Mouse (Mus musculus): ENCODE measurements around the gene Kif24. TPM values are rescaled to one million over a fixed set of nuclear protein-coding genes. Genes with fewer than 3 reads are reported as not detected.

Kif24 gene
- polyA plus RNA-seq, 1 experiment from 2014 or later: 8.9 TPM

DNA sequence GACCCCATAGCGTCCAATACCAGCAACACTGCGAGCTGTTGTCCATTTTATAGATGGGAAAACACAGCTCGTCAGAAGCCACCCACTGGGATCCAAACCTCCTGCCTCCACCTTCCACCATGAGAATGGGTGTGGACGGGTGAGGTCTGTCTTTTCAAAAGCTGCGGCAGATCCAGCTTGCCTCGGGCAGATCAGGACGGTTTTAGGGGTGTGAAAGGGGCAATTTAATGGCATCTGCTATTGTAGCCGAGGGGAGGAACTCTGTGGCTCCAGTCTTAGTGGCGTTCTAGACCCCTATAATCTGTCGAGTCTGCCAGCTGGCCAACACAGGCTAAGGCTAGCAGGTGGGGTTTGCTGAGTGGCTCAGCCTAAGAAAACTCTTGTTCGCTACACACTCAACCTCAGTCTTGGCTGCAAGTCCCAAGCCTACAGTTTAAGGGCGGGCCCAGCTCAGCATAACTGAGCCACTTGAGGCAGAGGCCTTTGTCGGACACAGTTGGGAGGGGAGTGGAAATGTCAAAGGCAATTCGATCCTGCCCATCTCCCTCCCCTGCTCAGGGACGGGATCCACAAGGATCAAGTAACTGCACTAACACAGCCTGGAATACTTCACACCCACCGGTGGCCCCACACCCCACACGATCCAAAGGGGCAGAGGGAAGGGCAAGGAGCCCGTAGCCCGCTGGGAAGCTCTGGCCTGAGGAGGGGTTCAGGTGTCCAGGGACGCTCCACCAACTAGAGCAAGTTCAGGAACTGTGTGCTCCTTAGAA, 37.7 kb upstream of the Kif24 start:
- H3K36me3 ChIP-seq: no peaks in the 10 kb centered on the region
- H3K4me3 ChIP-seq (replicated peaks): peak overlapping the region; percentile 46
- peaks cover 46% of the 10 kb centered on the region for H3K27me3 ChIP-seq
- peaks cover 61% of the 10 kb centered on the region for H3K4me1 ChIP-seq
- peak overlapping the region; percentile 68 for H3K27ac ChIP-seq (replicated peaks)
- no peaks in the 10 kb centered on the region for H3K9me3 ChIP-seq (replicated peaks)
- ATAC-seq (ENCODE audit: insufficient number of reproducible peaks, low FRiP score, low TSS enrichment, low read depth): peak; percentile 55
- peak overlapping the region; percentile 65 for H3K4me2 ChIP-seq (replicated peaks)
- WGBS: 9% methylated on average over 20 of the region's 20 CpGs
- H3K9ac ChIP-seq: no peak overlapping the region

DNA sequence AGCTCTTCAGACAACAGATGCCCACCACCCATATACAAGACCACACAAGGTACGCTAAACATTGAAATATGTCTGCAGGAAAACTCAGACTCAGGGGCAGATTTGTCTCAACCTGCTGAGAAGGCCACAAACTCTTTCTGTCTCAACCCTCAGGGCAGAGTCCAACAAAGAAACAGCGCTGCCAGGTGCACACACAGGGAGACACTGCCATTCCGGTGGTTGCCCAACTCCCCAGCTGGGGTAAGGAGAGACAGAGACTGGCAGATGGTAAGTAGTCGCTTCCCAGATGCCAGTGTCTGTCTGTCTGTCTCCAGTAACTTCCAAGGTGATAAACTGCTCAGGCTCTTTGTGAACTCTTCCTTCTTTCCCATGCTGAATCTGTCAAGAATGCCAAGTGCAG, 36.1 kb upstream of the Kif24 start:
- H3K4me1 ChIP-seq: peaks cover 47% of the 10 kb centered on the region
- no peak overlapping the region for H3K4me2 ChIP-seq (replicated peaks)
- no peaks in the 10 kb centered on the region for H3K9me3 ChIP-seq (replicated peaks)
- H3K4me3 ChIP-seq (replicated peaks): no peak overlapping the region
- peaks cover 57% of the 10 kb centered on the region for H3K27me3 ChIP-seq
- H3K27ac ChIP-seq (replicated peaks): no peak overlapping the region
- WGBS: 47% methylated on average over 4 of the region's 4 CpGs
- H3K9ac ChIP-seq: no peak overlapping the region
- ATAC-seq (ENCODE audit: insufficient number of reproducible peaks, low FRiP score, low TSS enrichment, low read depth): no peak
- H3K36me3 ChIP-seq: no peaks in the 10 kb centered on the region

DNA sequence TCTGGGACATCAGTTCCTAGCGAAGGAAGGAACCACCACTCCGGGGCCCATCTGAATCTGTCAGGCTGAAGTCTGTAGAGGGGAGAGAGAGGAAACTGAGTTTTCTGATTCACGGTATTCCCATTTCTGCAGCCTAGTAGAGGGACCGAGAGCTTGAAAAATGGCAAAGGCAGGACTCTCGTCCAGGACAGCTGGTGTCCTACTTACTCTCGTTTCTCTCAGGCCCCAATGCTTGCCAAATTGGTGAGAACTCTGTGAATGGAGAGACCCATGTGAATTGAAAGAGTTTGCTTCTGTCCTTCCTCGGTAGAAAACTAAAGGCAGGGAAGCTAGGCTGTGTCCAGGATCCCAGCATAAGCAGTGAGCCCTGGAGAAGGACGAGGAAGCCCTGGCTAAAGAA, 34.9 kb upstream of the Kif24 start:
- Histone ChIP-seq H3K27me3 (peaks cover 57% of the 10 kb centered on the region), H3K4me3 (replicated peaks) (no peak overlapping the region), H3K9ac (no peak overlapping the region), H3K4me1 (peaks cover 47% of the 10 kb centered on the region), H3K9me3 (replicated peaks) (no peaks in the 10 kb centered on the region), H3K36me3 (no peaks in the 10 kb centered on the region), H3K4me2 (replicated peaks) (no peak overlapping the region), H3K27ac (replicated peaks) (no peak overlapping the region)
- no peak for ATAC-seq (ENCODE audit: insufficient number of reproducible peaks, low FRiP score, low TSS enrichment, low read depth)
- 70% methylated on average over 8 of the region's 8 CpGs for WGBS

DNA sequence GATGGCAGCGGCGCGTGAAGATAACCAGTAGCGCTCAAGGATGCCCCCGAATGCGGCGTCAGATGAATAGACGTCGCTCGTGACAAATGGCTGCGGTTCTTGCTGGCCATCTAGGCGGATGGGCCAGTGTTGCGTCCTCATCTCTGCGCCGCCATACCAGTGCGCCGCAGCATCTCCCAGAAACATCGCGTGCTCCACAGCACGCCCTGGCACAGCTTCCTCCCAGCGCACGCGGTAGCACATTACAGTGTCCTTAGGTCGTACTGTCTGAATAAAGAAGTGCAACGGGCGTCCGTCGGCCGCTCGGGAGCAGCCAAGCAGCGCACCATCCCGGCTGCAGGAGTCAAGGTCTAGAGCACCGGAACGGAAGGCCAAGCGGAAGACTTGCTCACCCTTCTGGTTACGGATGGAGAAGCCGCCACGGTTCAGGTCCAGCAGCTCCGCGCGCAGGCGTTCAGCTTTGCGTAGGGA, 34.3 kb upstream of the Kif24 start:
- H3K9me3 ChIP-seq (replicated peaks): no peaks in the 10 kb centered on the region
- 21% methylated on average over 43 of the region's 43 CpGs for WGBS
- no peak overlapping the region for H3K27ac ChIP-seq (replicated peaks)
- H3K36me3 ChIP-seq: no peaks in the 10 kb centered on the region
- peak overlapping the region; percentile 57 for H3K4me2 ChIP-seq (replicated peaks)
- ATAC-seq (ENCODE audit: insufficient number of reproducible peaks, low FRiP score, low TSS enrichment, low read depth): no peak
- H3K27me3 ChIP-seq: peaks cover 57% of the 10 kb centered on the region
- H3K4me3 ChIP-seq (replicated peaks): peak overlapping the region; percentile 34
- H3K4me1 ChIP-seq: peaks cover 47% of the 10 kb centered on the region
- H3K9ac ChIP-seq: no peak overlapping the region

DNA sequence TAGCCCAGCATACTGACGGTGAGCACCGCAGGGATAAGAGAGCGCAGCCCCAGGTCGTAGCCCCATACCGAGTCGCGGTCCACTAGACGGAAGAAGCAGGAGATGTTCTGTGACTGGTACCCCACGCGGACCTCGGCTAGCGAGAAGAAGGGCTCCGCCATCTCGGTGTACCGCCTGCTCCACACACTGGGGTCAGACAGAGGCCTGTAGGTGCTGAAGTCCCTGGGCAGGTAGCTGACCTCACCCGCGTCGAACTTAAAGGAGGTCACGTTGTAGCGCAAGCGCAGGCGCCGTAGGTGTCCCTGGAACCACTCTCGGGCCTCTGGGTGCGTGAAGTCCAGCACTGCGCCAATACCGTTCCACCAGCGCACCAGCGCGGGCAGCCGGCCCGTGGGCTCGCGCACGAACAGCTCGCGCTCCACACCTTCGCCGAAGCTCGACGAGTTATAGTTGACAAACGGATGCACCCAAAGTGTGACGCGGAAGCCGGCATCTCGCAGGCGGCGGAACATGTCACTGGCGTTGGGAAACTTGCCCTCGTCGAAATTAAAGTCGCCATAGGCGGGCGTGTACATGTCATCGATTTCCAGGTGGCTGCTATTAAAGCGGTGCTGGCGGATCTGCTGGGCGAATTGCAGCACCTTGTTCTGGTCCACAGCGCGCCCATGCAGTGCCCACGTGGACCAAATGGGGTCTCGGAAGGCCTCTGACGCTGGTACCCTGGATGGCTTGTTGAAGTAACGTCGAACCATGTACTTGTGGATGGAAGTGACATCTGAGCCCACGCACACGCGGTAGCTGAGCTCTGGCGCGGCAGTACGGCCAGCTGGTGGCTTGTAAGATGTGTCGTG, 33.5 kb upstream of the Kif24 start:
- Histone ChIP-seq H3K36me3 (no peaks in the 10 kb centered on the region), H3K9me3 (replicated peaks) (no peaks in the 10 kb centered on the region), H3K4me1 (peaks cover 46% of the 10 kb centered on the region), H3K4me3 (replicated peaks) (peak overlapping the region; percentile 34), H3K27ac (replicated peaks) (no peak overlapping the region), H3K9ac (no peak overlapping the region), H3K4me2 (replicated peaks) (peak overlapping the region; percentile 57), H3K27me3 (peaks cover 57% of the 10 kb centered on the region)
- ATAC-seq (ENCODE audit: insufficient number of reproducible peaks, low FRiP score, low TSS enrichment, low read depth): no peak
- 12% methylated on average over 72 of the region's 72 CpGs for WGBS

DNA sequence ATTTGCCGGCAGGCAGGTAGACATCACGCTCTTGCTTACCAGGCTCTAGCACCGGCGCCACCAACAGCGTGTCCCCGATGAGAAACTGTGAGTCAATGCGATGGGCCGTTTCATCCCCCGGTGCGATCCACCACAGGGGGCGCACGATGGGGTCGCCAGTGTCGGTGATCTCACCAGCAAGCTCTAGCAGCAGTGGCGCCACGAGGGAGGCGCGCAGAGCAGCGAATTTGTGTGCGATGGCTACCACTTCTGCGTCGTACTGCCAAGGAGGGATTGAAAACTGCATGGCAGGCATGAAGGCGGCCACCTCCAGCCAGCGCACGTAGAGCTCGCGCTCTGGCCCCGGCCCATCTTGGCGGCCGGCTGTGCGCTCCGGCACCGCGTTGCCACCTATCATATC, 32.9 kb upstream of the Kif24 start:
- no peak overlapping the region for H3K9ac ChIP-seq
- ATAC-seq (ENCODE audit: insufficient number of reproducible peaks, low FRiP score, low TSS enrichment, low read depth): no peak

DNA sequence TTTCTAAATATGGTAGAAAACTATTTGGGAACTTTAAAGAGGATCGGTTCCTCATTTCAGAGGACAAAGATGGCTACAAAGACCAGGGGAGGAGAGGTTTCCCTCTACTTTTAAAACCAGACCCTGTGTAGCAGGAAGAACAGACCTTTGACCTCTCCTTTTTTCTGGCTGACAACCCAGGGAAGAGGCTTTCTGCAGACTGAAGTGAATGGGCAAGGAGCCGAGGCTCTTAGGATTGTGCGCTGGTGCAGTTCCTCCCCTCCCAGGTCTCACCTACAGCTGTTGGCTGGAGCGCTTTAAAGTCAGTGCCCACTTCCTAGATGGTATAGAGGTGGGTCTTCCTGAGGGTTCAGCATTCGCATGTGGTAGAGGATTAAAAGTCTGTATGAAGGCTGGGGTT, 32.4 kb upstream of the Kif24 start:
- Histone ChIP-seq H3K9ac (no peak overlapping the region), H3K27me3 (peaks cover 54% of the 10 kb centered on the region), H3K9me3 (replicated peaks) (no peaks in the 10 kb centered on the region), H3K27ac (replicated peaks) (no peak overlapping the region), H3K4me2 (replicated peaks) (no peak overlapping the region), H3K4me3 (replicated peaks) (no peak overlapping the region), H3K4me1 (peaks cover 35% of the 10 kb centered on the region), H3K36me3 (no peaks in the 10 kb centered on the region)
- ATAC-seq (ENCODE audit: insufficient number of reproducible peaks, low FRiP score, low TSS enrichment, low read depth): no peak
- 69% methylated on average over 5 of the region's 5 CpGs for WGBS

More for the DNA sequence above, 32.9 kb upstream of the Kif24 start:
- Histone ChIP-seq H3K4me3 (replicated peaks) (peak overlapping the region; percentile 34), H3K27ac (replicated peaks) (no peak overlapping the region), H3K4me1 (peaks cover 41% of the 10 kb centered on the region), H3K4me2 (replicated peaks) (peak overlapping the region; percentile 57), H3K9me3 (replicated peaks) (no peaks in the 10 kb centered on the region), H3K27me3 (peaks cover 57% of the 10 kb centered on the region), H3K36me3 (no peaks in the 10 kb centered on the region)
- WGBS: 5% methylated on average over 34 of the region's 34 CpGs

DNA sequence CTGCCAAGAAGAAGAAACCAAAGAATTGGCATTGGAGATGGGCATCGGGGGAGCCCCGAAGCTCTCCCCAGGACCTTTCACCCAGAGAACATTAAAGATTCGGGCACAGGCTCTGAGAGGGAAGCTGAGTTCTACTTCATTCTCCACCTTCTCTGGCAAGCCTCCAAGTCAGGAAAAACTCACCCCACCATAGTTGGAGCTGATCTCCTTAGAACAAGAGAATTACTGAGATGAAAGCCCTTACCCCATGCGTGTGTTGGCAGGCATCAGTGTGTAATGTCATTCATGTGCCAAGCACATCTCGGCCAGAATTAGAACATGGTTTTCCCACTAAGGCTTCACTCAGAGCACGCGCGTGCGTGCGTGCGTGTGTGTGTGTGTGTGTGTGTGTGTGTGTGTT, 31.2 kb upstream of the Kif24 start:
- Histone ChIP-seq H3K36me3 (no peaks in the 10 kb centered on the region), H3K9me3 (replicated peaks) (no peaks in the 10 kb centered on the region), H3K27ac (replicated peaks) (no peak overlapping the region), H3K4me3 (replicated peaks) (no peak overlapping the region), H3K4me2 (replicated peaks) (no peak overlapping the region), H3K9ac (no peak overlapping the region), H3K4me1 (peaks cover 24% of the 10 kb centered on the region), H3K27me3 (peaks cover 46% of the 10 kb centered on the region)
- WGBS: 60% methylated on average over 11 of the region's 11 CpGs
- 0 out of 2 replicates have a peak, but pooled peaks have one; percentile 45 for ATAC-seq (ENCODE audit: insufficient number of reproducible peaks, low FRiP score, low TSS enrichment, low read depth)

DNA sequence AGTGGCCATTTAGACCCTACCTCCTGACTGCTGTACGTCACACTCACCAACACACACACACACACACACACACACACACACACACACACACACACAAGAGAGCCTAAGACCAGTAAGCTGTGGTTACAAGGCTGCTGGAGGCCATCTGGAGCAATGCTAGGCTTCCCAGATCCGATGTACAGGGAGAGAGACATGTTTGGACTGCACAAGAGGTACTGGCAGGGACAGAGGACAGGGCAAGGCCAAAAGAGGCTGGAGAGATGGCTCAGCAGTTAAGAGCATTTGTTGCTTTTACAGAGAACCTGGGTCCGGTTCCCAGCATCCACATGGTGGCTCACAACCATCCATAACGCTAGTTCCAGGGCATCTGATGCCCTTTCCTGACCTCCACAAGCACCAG, 30.4 kb upstream of the Kif24 start:
- Histone ChIP-seq H3K27ac (replicated peaks) (no peak overlapping the region), H3K4me1 (peaks cover 21% of the 10 kb centered on the region), H3K4me3 (replicated peaks) (no peak overlapping the region), H3K9ac (no peak overlapping the region), H3K4me2 (replicated peaks) (no peak overlapping the region), H3K36me3 (no peaks in the 10 kb centered on the region), H3K27me3 (peaks cover 38% of the 10 kb centered on the region), H3K9me3 (replicated peaks) (no peaks in the 10 kb centered on the region)
- no peak for ATAC-seq (ENCODE audit: insufficient number of reproducible peaks, low FRiP score, low TSS enrichment, low read depth)
- 81% methylated on average over 4 of the region's 4 CpGs for WGBS

DNA sequence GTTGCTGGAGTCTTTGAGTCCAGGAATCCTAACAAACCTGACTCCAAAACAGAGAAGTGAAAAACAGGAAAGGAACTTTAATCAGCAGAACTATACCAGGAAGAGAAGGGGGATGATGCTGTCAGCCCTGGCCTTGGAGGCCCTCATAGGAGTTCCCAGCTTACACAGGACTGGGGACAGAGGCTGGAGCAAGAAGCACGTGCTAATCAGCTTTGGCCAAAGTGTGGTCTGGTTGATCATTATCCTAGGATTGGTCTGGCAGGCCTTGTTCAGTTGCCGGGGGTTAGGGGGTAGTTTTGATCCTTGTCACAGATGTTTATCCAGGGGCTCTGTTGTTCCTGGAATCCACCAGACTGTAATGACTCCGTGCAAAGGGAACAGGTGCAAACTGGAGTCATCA, 29.7 kb upstream of the Kif24 start:
- Histone ChIP-seq H3K36me3 (no peaks in the 10 kb centered on the region), H3K4me1 (peaks cover 21% of the 10 kb centered on the region), H3K27ac (replicated peaks) (no peak overlapping the region), H3K9me3 (replicated peaks) (no peaks in the 10 kb centered on the region), H3K4me3 (replicated peaks) (no peak overlapping the region), H3K4me2 (replicated peaks) (no peak overlapping the region), H3K9ac (no peak overlapping the region), H3K27me3 (peaks cover 31% of the 10 kb centered on the region)
- no peak for ATAC-seq (ENCODE audit: insufficient number of reproducible peaks, low FRiP score, low TSS enrichment, low read depth)
- 37% methylated on average over 3 of the region's 3 CpGs for WGBS

DNA sequence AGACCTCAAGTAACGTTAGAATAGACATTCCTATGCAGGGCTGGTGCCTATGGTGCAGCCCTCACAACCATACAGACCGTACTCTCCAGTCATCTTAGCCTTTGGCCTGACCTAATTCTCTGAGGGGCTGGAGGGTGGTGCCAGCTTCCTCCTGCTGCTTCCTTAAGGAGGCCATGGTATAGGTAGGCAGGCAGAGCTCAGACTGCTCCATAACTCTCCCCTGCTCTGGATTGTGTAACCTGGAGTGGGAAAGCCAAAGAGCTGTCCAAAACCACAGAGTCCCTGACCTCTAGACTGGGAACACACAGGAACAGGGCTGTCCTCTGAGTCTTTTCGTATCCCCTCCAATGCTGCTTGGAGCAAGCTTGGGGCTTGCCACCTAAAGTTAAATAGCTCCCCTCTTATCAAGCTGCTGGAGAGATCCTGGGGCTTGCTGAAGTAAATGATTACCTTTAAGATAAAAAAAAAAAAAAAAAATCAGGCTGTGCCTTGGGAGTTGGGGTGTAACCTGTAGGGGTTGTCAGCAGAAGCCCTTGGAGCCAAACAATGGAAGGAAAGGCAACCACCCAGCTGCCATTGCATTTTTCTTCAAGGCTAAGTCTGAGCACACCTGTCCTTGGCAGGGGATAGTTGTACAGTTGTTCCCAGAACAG, 28.9 kb upstream of the Kif24 start:
- H3K36me3 ChIP-seq: no peaks in the 10 kb centered on the region
- no peak overlapping the region for H3K9ac ChIP-seq
- H3K9me3 ChIP-seq (replicated peaks): no peaks in the 10 kb centered on the region
- peaks cover 23% of the 10 kb centered on the region for H3K27me3 ChIP-seq
- no peak overlapping the region for H3K4me2 ChIP-seq (replicated peaks)
- 79% methylated on average over 3 of the region's 3 CpGs for WGBS
- peaks cover 13% of the 10 kb centered on the region for H3K4me1 ChIP-seq
- H3K27ac ChIP-seq (replicated peaks): no peak overlapping the region
- H3K4me3 ChIP-seq (replicated peaks): no peak overlapping the region
- ATAC-seq (ENCODE audit: insufficient number of reproducible peaks, low FRiP score, low TSS enrichment, low read depth): no peak

Measured in embryonic facial prominence, embryonic 15.5 days (tissue).